Comparison of ENCODE assay signal across 8 mouse cellular contexts in the genomic region with DNA sequence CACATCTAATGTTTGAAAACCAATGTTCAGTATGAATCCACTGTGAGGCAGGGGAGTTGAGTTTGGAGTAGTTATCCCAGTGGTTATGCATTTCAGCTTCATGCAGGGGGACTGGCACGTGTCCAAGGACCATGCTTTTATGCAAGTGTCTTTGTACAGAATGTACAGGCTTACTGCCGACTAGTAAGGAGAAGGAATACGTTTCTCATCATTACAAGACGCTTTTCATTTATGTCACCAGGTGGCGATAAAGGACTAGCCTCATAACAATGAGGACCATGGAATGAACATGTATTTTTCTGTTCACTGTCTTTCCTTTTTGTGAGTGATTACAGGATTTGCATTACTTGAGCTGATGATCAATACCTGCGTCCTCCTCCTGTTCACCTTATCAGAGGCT.
DNase-seq lines count a peak whose midpoint lies in the region; ATAC-seq and TF ChIP-seq lines count a peak whose summit lies in the region.

No protein-coding gene starts in this region.

- H3K4me2 ChIP-seq in embryonic facial prominence, embryonic 11.5 days (ENCODE audit: low read depth, low read length), result no peak overlapping the region

- no peaks in the 10 kb centered on the region for H3K27me3 ChIP-seq in embryonic facial prominence, embryonic 11.5 days (ENCODE audit: control insufficient read depth, insufficient read depth, low read length)
- no peaks in the 10 kb centered on the region for H3K27me3 ChIP-seq in embryonic facial prominence, embryonic 10.5 days (replicated peaks; ENCODE audit: low read depth, poor library complexity, severe bottlenecking)
- H3K27me3 ChIP-seq in E14TG2a.4 (ENCODE audit: insufficient read depth, low read length), result no peaks in the 10 kb centered on the region

- H3K4me1 ChIP-seq in embryonic facial prominence, embryonic 11.5 days (ENCODE audit: control insufficient read depth, insufficient read depth, low read length), result no peaks in the 10 kb centered on the region
- no peaks in the 10 kb centered on the region for H3K4me1 ChIP-seq in embryonic facial prominence, embryonic 10.5 days
- no peaks in the 10 kb centered on the region for H3K4me1 ChIP-seq in E14TG2a.4 (replicated peaks; ENCODE audit: low read depth, low read length)

- no peaks in the 10 kb centered on the region for H3K36me3 ChIP-seq in embryonic facial prominence, embryonic 11.5 days (replicated peaks; ENCODE audit: control insufficient read depth, insufficient read depth, low read depth, low read length)
- H3K36me3 ChIP-seq in embryonic facial prominence, embryonic 10.5 days (replicated peaks), result no peaks in the 10 kb centered on the region
- H3K36me3 ChIP-seq in E14TG2a.4 (ENCODE audit: insufficient read depth, low read length), result peaks cover 7% of the 10 kb centered on the region; the same call in 1 of the 2 replicates

- H3K27ac ChIP-seq in embryonic facial prominence, embryonic 11.5 days (replicated peaks; ENCODE audit: low read depth, low read length), result no peak overlapping the region
- no peak overlapping the region for H3K27ac ChIP-seq in embryonic facial prominence, embryonic 10.5 days (replicated peaks)

- no peak overlapping the region for H3K9ac ChIP-seq in embryonic facial prominence, embryonic 11.5 days (replicated peaks; ENCODE audit: low read length)

- TF ChIP-seq CTCF in E14TG2a.4 (conservative IDR thresholded peaks at IDR 0.05; ENCODE audit: low read length), result peak; percentile 46

- peak; percentile 84 for DNase-seq in embryonic facial prominence, embryonic 11.5 days (ENCODE audit: low spot score)
- DNase-seq in embryonic facial prominence, embryonic 10.5 days (ENCODE audit: low spot score), result no peak
- peak; percentile 73 to 80 for DNase-seq in cerebellum, postnatal 10 days
- peak; percentile 34 for DNase-seq in heart, postnatal 4 days
- DNase-seq in layer of hippocampus, adult 9-11 months, result peak; percentile 48
- DNase-seq in lung, postnatal 25 days (ENCODE audit: low spot score), result peak; percentile 25
- DNase-seq in right cerebral cortex, postnatal 14 days, result peak; percentile 32

- H3K9me3 ChIP-seq in embryonic facial prominence, embryonic 11.5 days (replicated peaks; ENCODE audit: control insufficient read depth, low read length), result no peaks in the 10 kb centered on the region
- H3K9me3 ChIP-seq in embryonic facial prominence, embryonic 10.5 days, result no peaks in the 10 kb centered on the region
- H3K9me3 ChIP-seq in E14TG2a.4 (ENCODE audit: low read length), result no peaks in the 10 kb centered on the region

- H3K4me3 ChIP-seq in embryonic facial prominence, embryonic 11.5 days (ENCODE audit: low read depth, low read length), result no peak overlapping the region
- no peak overlapping the region for H3K4me3 ChIP-seq in embryonic facial prominence, embryonic 10.5 days
- no peak overlapping the region for H3K4me3 ChIP-seq in E14TG2a.4 (replicated peaks; ENCODE audit: low read length)

- no peak for ATAC-seq in embryonic facial prominence, embryonic 11.5 days (replicated peaks; ENCODE audit: insufficient number of reproducible peaks, low FRiP score, low TSS enrichment, low read depth)

- 24% methylated on average over 6 of the region's 6 CpGs for WGBS in embryonic facial prominence, embryonic 11.5 days
- WGBS in embryonic facial prominence, embryonic 10.5 days, result 32% methylated on average over 6 of the region's 6 CpGs
